Mouse (Mus musculus) limb, embryonic 15.5 days (tissue): ENCODE data around the gene Bbc3. TPM values are rescaled to one million over a fixed set of nuclear protein-coding genes. Genes with fewer than 3 reads are reported as not detected.

ENCODE experiments used
- ATAC-seq: fragments of 200-750 bp; cut with Nextera tagmentation; 2 replicates; pipeline ENCODE4 v1.8.0; 2017; ENCODE audit warnings: low read depth, moderate TSS enrichment; ENCODE audit not compliant: insufficient number of reproducible peaks, low FRiP score, low TSS enrichment
- H3K27ac ChIP-seq: fragments of 300-500 bp; sonication (generic); 2 replicates; pipeline ENCODE4 v1.5.1; 2015; ENCODE audit warnings: moderate library complexity, mild to moderate bottlenecking, inconsistent platforms
- H3K27me3 ChIP-seq: fragments of 300-500 bp; sonication (generic); 2 replicates; pipeline ENCODE4 v1.6.1; 2015; ENCODE audit warnings: inconsistent platforms
- H3K36me3 ChIP-seq: fragments of 300-500 bp; sonication (generic); 2 replicates; pipeline ENCODE4 v1.6.1; 2015; ENCODE audit warnings: inconsistent platforms
- H3K4me1 ChIP-seq: fragments of 300-500 bp; sonication (generic); 2 replicates; pipeline ENCODE4 v1.6.1; 2015; ENCODE audit warnings: inconsistent platforms
- H3K4me2 ChIP-seq: fragments of 300-500 bp; sonication (generic); 2 replicates; pipeline ENCODE4 v1.6.1; 2015; ENCODE audit warnings: mild to moderate bottlenecking, inconsistent platforms
- H3K4me3 ChIP-seq: fragments of 300-500 bp; sonication (generic); 2 replicates; pipeline ENCODE4 v1.5.1; 2015; ENCODE audit warnings: mild to moderate bottlenecking, inconsistent platforms
- H3K9ac ChIP-seq: fragments of 300-500 bp; sonication (generic); 2 replicates; pipeline ENCODE4 v1.6.1; 2015; ENCODE audit warnings: inconsistent platforms
- H3K9me3 ChIP-seq: fragments of 300-500 bp; sonication (generic); 2 replicates; pipeline ENCODE4 v1.6.1; 2016; ENCODE audit warnings: inconsistent platforms
- WGBS: fragments of 180-500 bp; shearing (Covaris S2); methylation state at CpG from one replicate; pipeline ENCODE4 v1.1.7; 2015; 5-methylcytosine and 5-hydroxymethylcytosine counted together
- polyA plus RNA-seq: library from polyadenylated mRNA; unstranded; fragments of >200 nt; fragmentation: Nextera tagmentation; extraction: Ambion mirVana; gene quantifications from 2 replicates; pipeline ENCODE4 v1.2.1, GENCODE M21; 2015

Gene Bbc3
- polyA plus RNA-seq, 1 experiment from 2014 or later: 6.4 TPM

DNA sequence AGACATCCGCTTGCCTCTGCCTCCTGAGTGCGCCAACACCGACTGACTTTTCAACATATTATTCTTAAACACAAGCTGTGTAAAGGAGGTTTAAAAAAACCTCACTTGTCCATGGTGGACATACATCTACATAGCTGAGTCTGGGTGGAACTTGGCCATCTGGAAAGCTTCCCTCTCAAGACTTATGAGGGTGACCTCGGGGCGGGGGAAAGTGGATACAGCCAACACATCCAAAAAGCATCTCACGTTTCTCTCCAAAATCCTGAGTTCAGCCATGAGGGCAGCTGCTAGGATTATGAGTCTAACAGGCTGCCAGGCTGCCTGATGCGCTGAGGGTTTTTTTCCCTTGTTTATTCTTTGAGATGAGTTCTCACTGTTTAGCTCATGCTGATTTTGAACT is 16.5 kb downstream of the Bbc3 start:
- no peak overlapping the region for H3K9ac ChIP-seq
- H3K36me3 ChIP-seq: peaks cover 43% of the 10 kb centered on the region
- no peak overlapping the region for H3K27ac ChIP-seq
- H3K27me3 ChIP-seq: no peaks in the 10 kb centered on the region
- ATAC-seq: no peak
- peaks cover 7% of the 10 kb centered on the region for H3K4me1 ChIP-seq
- H3K4me3 ChIP-seq: no peak overlapping the region
- H3K4me2 ChIP-seq: no peak overlapping the region
- 77% methylated on average over 7 of the region's 7 CpGs for WGBS
- no peaks in the 10 kb centered on the region for H3K9me3 ChIP-seq

DNA sequence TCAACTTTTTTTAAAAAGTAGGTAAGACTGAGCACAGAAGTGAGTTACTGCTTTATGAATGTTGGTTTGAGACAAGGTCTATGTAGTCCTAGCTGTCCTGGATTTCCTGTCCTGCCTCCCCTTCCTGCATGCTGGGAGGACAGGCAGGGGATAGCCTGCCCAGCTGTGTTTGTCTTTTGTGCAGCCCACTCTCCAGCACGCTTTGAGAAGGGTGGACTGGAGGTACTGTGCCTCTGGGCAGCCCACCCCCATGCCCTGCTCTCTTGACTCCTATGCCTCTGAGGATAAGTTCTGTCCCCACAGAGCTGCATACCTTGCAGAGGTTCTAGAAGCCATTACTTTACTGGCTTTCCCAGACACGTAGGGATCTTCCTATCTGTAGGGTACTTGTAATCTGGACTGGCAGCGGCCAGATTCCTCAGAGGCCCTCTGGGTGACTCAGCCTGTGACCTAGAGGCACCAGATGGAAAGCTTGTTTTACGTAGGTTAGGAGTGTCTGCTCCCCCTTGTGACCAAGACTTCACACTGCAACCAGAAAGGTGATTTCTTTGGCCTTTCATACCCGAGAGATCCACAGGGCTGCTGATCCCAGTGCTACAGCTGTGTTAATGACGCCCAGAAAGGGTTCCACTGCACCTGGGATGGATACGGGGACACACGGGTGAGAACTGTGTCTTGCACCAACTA is 17.9 kb downstream of the Bbc3 start:
- Histone ChIP-seq H3K4me3 (no peak overlapping the region), H3K9ac (no peak overlapping the region), H3K36me3 (peaks cover 56% of the 10 kb centered on the region), H3K27ac (peak overlapping the region; percentile 60; the same call in 1 of the 2 replicates), H3K27me3 (no peaks in the 10 kb centered on the region), H3K9me3 (no peaks in the 10 kb centered on the region), H3K4me1 (peaks cover 7% of the 10 kb centered on the region), H3K4me2 (no peak overlapping the region)
- 26% methylated on average over 8 of the region's 8 CpGs for WGBS
- no peak for ATAC-seq

DNA sequence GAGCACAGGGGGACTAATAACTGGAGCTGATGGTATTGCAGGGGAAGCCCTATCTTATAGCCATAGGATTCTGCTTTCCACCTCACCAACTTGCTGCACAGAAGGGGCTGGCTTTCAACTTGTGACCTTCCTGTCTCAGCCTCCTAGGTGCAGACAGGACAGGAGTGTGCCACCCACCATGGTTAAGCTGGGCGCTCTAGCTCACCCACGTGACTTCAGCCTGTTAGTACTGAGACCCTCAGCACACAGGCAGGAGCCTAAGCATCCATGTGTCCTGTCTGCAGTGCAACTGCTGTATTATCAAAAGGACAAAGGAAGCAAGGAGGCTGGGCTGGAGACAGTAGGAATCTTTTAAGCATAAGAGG is 18.4 kb downstream of the Bbc3 start:
- H3K27ac ChIP-seq: no peak overlapping the region
- no peak for ATAC-seq
- no peak overlapping the region for H3K4me3 ChIP-seq
- H3K27me3 ChIP-seq: no peaks in the 10 kb centered on the region
- H3K9ac ChIP-seq: no peak overlapping the region
- H3K36me3 ChIP-seq: peaks cover 56% of the 10 kb centered on the region
- 94% methylated on average over 2 of the region's 2 CpGs for WGBS
- no peaks in the 10 kb centered on the region for H3K9me3 ChIP-seq
- H3K4me1 ChIP-seq: peaks cover 4% of the 10 kb centered on the region
- no peak overlapping the region for H3K4me2 ChIP-seq

DNA sequence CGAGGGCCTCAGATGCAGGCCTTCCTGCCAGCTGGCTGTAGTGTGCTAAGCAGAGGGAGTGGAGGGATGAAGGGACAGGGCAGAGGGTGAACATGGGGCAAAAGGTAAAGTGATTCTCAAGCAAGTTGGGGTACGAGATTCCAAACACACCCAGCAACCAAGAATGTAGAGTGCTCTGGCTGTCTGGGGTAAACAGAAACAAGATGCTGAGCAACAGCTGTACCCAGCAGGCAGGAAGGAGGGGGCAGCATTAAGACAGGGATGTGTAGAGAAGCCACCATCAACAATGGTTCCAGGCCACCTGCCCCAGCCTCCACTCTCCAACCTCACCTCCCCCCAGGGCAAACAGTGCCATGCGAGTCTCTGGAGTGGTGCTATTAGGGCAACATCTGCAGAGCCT is 21.0 kb downstream of the Bbc3 start:
- Histone ChIP-seq H3K4me1 (peaks cover 4% of the 10 kb centered on the region), H3K4me3 (no peak overlapping the region), H3K27ac (no peak overlapping the region), H3K4me2 (no peak overlapping the region), H3K36me3 (peaks cover 71% of the 10 kb centered on the region), H3K9ac (no peak overlapping the region), H3K9me3 (no peaks in the 10 kb centered on the region), H3K27me3 (no peaks in the 10 kb centered on the region)
- 73% methylated on average over 3 of the region's 3 CpGs for WGBS
- ATAC-seq: no peak

DNA sequence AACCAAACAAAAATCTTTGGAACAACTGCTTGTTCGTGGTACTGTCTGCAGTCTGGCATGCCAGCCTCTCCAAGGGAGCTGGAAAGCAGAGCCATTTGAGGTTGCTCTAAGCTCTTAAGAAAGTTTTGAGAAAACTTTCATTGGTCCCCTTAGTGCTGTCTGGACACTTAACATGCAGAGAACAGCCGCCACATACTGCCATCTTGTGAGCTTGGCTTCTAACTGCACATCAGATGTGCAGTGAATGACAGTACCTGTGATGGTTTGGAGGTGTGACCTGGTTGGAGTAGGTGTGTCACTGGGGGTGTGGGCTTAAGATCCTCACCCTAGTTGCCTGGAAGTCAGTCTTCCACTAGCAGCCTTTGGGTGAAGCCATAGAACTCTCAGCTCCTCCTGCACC is 29.5 kb downstream of the Bbc3 start:
- no peak overlapping the region for H3K4me3 ChIP-seq
- H3K9ac ChIP-seq: no peak overlapping the region
- no peaks in the 10 kb centered on the region for H3K9me3 ChIP-seq
- 59% methylated on average over 2 of the region's 2 CpGs for WGBS
- peaks cover 62% of the 10 kb centered on the region for H3K36me3 ChIP-seq
- H3K4me1 ChIP-seq: no peaks in the 10 kb centered on the region
- H3K4me2 ChIP-seq: no peak overlapping the region
- no peak overlapping the region for H3K27ac ChIP-seq
- H3K27me3 ChIP-seq: no peaks in the 10 kb centered on the region
- ATAC-seq: no peak

DNA sequence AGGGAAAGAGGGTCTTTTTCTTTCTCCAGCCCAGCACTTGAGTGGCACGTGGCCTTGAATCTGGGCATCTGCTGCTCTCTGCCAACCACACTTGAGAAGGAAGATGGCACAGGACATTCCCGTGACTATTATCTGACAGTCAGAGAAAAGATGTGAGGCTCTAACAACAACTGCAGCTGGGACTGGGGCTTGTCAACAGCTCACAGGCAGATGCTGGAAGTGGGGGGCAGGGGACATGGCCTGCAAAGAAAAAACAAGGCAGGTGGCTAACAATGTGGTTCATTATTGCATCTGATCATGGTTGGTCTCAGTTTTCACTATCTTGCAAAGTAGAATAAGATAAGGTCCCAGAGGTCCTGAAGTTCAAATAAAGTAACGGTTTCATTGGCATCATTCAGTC is 36.4 kb downstream of the Bbc3 start:
- Histone ChIP-seq H3K4me3 (no peak overlapping the region), H3K36me3 (peaks cover 58% of the 10 kb centered on the region), H3K9me3 (no peaks in the 10 kb centered on the region), H3K9ac (no peak overlapping the region), H3K27me3 (no peaks in the 10 kb centered on the region), H3K4me1 (no peaks in the 10 kb centered on the region), H3K27ac (no peak overlapping the region), H3K4me2 (no peak overlapping the region)
- ATAC-seq: no peak
- 80% methylated on average over 3 of the region's 3 CpGs for WGBS

DNA sequence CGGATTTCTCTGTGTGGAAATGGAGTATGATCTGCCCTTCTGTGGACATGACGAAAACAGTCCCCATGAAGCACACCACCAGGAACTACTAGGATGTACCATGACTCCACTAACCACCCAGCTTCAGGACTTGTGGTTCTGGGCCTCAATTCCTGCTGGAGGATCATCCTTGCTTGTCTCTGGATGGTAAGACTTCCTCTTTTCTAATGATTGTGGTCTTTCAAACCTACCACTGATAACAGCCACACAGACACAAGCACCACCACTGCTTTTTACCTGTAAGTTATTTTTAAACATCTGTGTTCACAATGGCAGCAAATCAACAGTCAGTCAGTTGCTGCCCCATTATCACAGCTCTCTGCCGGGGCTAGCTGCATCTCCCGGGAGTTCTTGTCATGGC is 37.1 kb downstream of the Bbc3 start:
- no peak for ATAC-seq
- WGBS: 88% methylated on average over 4 of the region's 4 CpGs
- Histone ChIP-seq H3K36me3 (peaks cover 63% of the 10 kb centered on the region), H3K9me3 (no peaks in the 10 kb centered on the region), H3K9ac (no peak overlapping the region), H3K27ac (no peak overlapping the region), H3K27me3 (no peaks in the 10 kb centered on the region), H3K4me2 (no peak overlapping the region), H3K4me1 (no peaks in the 10 kb centered on the region), H3K4me3 (no peak overlapping the region)

DNA sequence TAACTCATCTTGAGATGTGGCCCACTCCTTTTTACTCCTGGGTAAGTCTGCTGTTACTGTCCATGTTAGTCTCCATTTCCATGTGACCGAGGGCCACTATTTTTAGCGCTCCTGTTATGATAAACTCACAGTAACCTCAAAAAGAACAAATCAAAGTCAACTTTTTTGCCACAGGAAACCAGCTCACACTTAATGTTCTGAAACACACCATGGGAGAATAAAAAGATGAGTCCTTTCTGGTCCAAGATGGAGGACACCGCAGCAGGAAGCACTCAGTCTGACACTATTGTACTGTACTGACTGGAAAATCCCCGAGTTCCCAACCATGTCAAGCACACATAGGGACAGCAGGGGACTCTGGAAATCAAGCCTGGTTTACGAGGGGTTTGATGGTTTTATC is 41.8 kb downstream of the Bbc3 start:
- no peaks in the 10 kb centered on the region for H3K9me3 ChIP-seq
- WGBS: 87% methylated on average over 5 of the region's 5 CpGs
- H3K27ac ChIP-seq: no peak overlapping the region
- H3K4me3 ChIP-seq: no peak overlapping the region
- no peak overlapping the region for H3K9ac ChIP-seq
- H3K4me2 ChIP-seq: no peak overlapping the region
- peaks cover 64% of the 10 kb centered on the region for H3K36me3 ChIP-seq
- H3K27me3 ChIP-seq: no peaks in the 10 kb centered on the region
- no peaks in the 10 kb centered on the region for H3K4me1 ChIP-seq
- ATAC-seq: no peak

DNA sequence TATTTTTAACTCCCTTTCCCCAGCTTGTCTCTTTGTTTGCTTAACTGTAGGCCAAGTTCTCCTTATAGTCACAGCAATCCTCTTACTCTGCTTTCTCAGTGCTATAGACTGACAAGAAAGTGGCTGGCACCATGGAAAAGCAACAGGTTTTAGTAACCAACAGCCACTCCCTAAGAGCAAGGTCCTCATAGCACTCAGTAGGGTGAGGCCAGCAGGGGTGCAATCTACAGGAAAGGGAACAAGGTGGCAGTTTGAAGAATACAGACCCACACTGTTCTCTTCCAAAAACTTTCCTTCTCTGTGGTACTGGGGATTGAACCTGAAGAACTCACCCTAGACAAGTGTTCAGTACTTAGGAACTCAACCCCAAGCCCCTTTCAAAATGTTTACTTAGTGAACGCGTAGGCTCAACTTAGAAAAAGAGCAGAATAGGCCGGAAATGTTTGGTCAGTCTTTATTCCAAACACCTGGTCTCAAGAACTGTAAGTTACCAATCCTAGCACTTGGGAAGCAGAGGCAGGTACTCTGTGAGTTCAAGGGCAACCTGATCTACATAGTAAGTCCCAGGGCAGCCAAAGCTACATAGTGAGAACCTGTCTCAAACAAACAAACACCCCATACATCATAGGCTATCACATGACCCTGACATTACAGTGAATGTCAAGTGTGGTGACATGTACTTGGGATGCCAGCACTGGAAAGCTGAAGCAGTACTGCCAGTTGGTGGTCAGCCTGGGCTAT is 47.8 kb downstream of the Bbc3 start:
- H3K27ac ChIP-seq: no peak overlapping the region
- WGBS: 90% methylated on average over 3 of the region's 3 CpGs

DNA sequence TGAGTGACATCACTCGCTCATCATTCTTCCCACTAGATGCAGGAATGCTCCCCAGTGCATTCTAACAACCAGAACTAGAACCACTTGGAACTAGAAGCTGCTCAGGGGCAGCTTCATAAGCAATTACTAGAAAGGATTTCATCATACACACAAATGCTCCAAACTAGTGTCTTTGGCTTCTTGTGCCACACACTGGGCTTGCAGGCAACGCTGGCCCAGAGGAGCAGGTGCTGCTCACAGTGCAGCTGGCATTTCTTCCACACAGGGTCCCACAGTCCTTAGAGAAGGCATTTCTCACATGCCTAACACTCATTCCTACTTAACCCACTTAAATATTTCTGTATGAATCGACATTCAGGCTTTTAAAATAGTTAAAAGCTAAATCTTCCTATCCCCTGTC is 49.4 kb downstream of the Bbc3 start:
- H3K9me3 ChIP-seq: no peaks in the 10 kb centered on the region
- no peak overlapping the region for H3K4me2 ChIP-seq
- no peaks in the 10 kb centered on the region for H3K4me1 ChIP-seq
- no peak overlapping the region for H3K4me3 ChIP-seq
- H3K9ac ChIP-seq: no peak overlapping the region
- H3K27ac ChIP-seq: no peak overlapping the region
- peaks cover 64% of the 10 kb centered on the region for H3K36me3 ChIP-seq
- 83% methylated on average over 3 of the region's 3 CpGs for WGBS
- no peak for ATAC-seq
- no peaks in the 10 kb centered on the region for H3K27me3 ChIP-seq

More for the DNA sequence above, 47.8 kb downstream of the Bbc3 start:
- H3K4me2 ChIP-seq: no peak overlapping the region
- H3K9ac ChIP-seq: no peak overlapping the region
- H3K4me1 ChIP-seq: no peaks in the 10 kb centered on the region
- no peaks in the 10 kb centered on the region for H3K9me3 ChIP-seq
- no peak overlapping the region for H3K4me3 ChIP-seq
- H3K36me3 ChIP-seq: peaks cover 68% of the 10 kb centered on the region
- ATAC-seq: no peak
- H3K27me3 ChIP-seq: no peaks in the 10 kb centered on the region

DNA sequence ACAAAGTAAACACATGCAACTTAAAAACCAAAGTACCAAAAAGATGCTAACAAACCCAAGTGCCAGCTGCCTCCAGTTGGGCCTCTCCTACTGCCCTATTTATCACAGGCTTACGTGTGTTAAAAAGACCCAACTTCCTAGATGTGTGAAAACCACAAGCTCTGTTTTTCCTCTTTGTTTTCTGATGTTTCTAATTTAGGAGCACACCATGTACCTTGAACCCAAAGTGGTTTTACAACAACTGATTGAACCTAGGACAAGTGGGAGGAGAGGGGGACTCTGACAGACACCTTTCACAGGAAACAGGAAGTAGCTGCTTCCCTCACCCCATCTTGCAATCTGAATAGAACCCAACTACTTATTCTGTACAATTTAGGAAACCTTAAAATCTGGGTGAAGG is 56.1 kb downstream of the Bbc3 start:
- Histone ChIP-seq H3K4me1 (no peaks in the 10 kb centered on the region), H3K27ac (no peak overlapping the region; the same call in 1 of the 2 replicates), H3K9ac (no peak overlapping the region), H3K27me3 (no peaks in the 10 kb centered on the region), H3K4me3 (no peak overlapping the region), H3K9me3 (no peaks in the 10 kb centered on the region), H3K4me2 (no peak overlapping the region), H3K36me3 (peaks cover 75% of the 10 kb centered on the region)
- ATAC-seq: no peak
- 78% methylated on average over 1 of the region's 1 CpGs for whole genome bisulfite sequencing

DNA sequence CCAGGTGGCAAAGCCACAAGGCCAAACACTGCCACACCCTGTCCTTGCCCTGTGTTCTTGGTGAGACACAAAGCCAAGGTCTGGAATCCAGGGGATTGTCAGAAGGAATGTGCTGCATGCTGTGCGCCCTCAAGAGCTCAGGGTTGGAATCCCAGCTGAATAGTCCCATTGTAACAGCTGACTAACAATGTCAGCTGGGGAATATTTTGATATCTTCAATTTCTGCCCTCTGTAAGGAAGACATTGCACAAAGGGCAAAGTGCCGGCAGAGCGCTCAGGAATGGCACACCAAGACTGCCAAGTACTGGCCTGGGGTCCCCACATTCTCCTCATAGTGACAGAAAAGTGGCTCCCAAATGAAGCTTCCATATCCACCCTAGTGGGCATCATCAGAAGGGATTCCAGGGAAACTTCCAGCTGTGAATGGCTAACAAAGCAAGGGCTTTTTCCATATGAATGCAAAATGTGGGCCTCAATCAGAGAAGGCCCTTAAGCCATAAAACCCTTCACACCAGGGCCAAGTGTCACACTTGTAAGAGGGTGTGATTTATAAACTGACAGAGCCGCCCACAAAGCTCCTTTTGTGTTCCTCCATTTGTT is 56.8 kb downstream of the Bbc3 start:
- H3K4me2 ChIP-seq: no peak overlapping the region
- H3K9me3 ChIP-seq: no peaks in the 10 kb centered on the region
- peak overlapping the region; percentile 48; the same call in 1 of the 2 replicates for H3K27ac ChIP-seq
- H3K27me3 ChIP-seq: no peaks in the 10 kb centered on the region
- H3K4me1 ChIP-seq: no peaks in the 10 kb centered on the region
- no peak overlapping the region for H3K9ac ChIP-seq
- H3K36me3 ChIP-seq: peaks cover 81% of the 10 kb centered on the region
- ATAC-seq: no peak
- H3K4me3 ChIP-seq: no peak overlapping the region
- WGBS: 65% methylated on average over 4 of the region's 4 CpGs
